Mouse (Mus musculus) stomach, embryonic 16.5 days (tissue): Measurements from ENCODE around the gene Alox12b. TPM values are rescaled to one million over a fixed set of nuclear protein-coding genes. Genes with fewer than 3 reads are reported as not detected.

Experiments used
- ATAC-seq: fragments of 200-750 bp; cut with Nextera tagmentation; 2 replicates; pipeline ENCODE4 v1.8.0; 2017; ENCODE audit warnings: moderate number of reproducible peaks, moderate TSS enrichment; ENCODE audit not compliant: insufficient read depth, low FRiP score
- H3K27ac ChIP-seq: fragments of 300-500 bp; sonication (generic); 2 replicates; pipeline ENCODE4 v1.5.1; 2014; ENCODE audit warnings: low read length
- H3K27me3 ChIP-seq: fragments of 300-500 bp; sonication (generic); 2 replicates; pipeline ENCODE4 v1.6.1; 2014; ENCODE audit warnings: low read length, control low read depth, mixed read lengths; ENCODE audit not compliant: control insufficient read depth, insufficient read depth
- H3K36me3 ChIP-seq: fragments of 300-500 bp; sonication (generic); 2 replicates; pipeline ENCODE4 v1.6.1; 2014; ENCODE audit warnings: low read length; ENCODE audit not compliant: control insufficient read depth, insufficient read depth
- H3K4me1 ChIP-seq: fragments of 300-500 bp; sonication (generic); 2 replicates; pipeline ENCODE4 v1.6.1; 2014; ENCODE audit warnings: low read length, control low read depth, mixed read lengths; ENCODE audit not compliant: control insufficient read depth, insufficient read depth
- H3K4me2 ChIP-seq: fragments of 300-500 bp; sonication (generic); 2 replicates; pipeline ENCODE4 v1.6.1; 2014; ENCODE audit warnings: low read depth, low read length, mixed read lengths
- H3K4me3 ChIP-seq: fragments of 300-500 bp; sonication (generic); replicated peaks from 2 replicates; pipeline ENCODE4 v1.5.1; 2014; ENCODE audit warnings: mild to moderate bottlenecking, low read length
- H3K9ac ChIP-seq: fragments of 300-500 bp; sonication (generic); 2 replicates; pipeline ENCODE4 v1.6.1; 2014; ENCODE audit warnings: low read length
- H3K9me3 ChIP-seq: fragments of 300-500 bp; sonication (generic); replicated peaks from 2 replicates; pipeline ENCODE4 v1.6.1; 2016; ENCODE audit warnings: low read length, control low read depth; ENCODE audit not compliant: control insufficient read depth
- WGBS: fragments of 180-500 bp; shearing (Covaris S2); extraction: QIAGEN DNeasy Blood & Tissue Kit; methylation state at CpG from one replicate; pipeline ENCODE4 v1.1.7; 2014; 5-methylcytosine and 5-hydroxymethylcytosine counted together
- polyA plus RNA-seq: library from polyadenylated mRNA; unstranded; fragments of >200 nt; fragmentation: Nextera tagmentation; extraction: Ambion mirVana; gene quantifications from 2 replicates; pipeline ENCODE4 v1.2.1, GENCODE M21; 2015

Gene Alox12b
- polyA plus RNA-seq, 1 experiment from 2014 or later, result 42.2 TPM

DNA sequence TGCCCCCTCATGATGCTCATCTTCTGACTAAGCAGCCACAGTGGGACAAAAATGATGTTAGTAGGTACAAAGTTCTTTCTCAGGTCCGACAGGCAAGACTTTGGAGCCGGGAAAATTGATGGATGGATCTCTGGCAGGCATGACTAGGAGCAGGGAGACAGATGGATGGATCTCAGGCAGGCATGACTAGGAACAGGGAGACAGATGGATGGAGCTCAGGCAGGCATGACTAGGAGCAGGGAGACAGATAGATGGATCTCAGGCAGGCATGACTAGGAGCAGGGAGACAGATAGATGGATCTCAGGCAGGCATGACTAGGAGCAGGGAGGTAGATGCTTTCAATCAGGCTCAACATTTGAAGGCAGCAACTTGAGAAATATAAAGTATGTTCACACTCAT, 54.6 kb downstream of the Alox12b start:
- H3K4me1 ChIP-seq, result no peaks in the 10 kb centered on the region
- H3K27me3 ChIP-seq, result no peaks in the 10 kb centered on the region
- H3K4me2 ChIP-seq, result no peak overlapping the region
- H3K9ac ChIP-seq, result no peak overlapping the region
- H3K9me3 ChIP-seq, result no peaks in the 10 kb centered on the region
- H3K4me3 ChIP-seq, result no peak overlapping the region
- H3K27ac ChIP-seq, result no peak overlapping the region
- H3K36me3 ChIP-seq, result no peaks in the 10 kb centered on the region
- ATAC-seq, result no peak
- 11% methylated on average over 2 of the region's 2 CpGs for WGBS

DNA sequence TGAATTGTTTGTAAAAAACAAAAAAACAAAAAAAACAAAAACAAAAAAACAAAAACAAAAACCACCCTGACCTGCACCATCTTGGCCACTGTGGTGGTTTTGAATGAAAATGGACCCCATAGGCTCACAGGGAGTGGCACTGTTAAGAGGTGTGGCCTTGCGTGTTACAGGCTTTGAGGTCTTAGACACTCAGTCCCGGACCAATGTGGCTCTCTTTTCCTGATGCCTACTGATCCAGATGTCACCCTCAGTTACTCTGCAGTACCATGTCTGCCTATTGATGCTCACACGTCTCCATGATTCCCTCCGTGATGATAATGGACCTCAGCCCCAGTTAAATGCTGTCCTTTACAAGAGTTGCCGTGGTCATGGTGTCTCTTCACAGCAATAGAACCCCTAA, 60.6 kb downstream of the Alox12b start:
- Histone ChIP-seq H3K4me3 (no peak overlapping the region), H3K4me1 (no peaks in the 10 kb centered on the region), H3K9ac (no peak overlapping the region), H3K9me3 (no peaks in the 10 kb centered on the region), H3K36me3 (no peaks in the 10 kb centered on the region), H3K27ac (no peak overlapping the region), H3K4me2 (no peak overlapping the region), H3K27me3 (no peaks in the 10 kb centered on the region)
- 82% methylated on average over 5 of the region's 5 CpGs for whole genome bisulfite sequencing
- ATAC-seq, result no peak

DNA sequence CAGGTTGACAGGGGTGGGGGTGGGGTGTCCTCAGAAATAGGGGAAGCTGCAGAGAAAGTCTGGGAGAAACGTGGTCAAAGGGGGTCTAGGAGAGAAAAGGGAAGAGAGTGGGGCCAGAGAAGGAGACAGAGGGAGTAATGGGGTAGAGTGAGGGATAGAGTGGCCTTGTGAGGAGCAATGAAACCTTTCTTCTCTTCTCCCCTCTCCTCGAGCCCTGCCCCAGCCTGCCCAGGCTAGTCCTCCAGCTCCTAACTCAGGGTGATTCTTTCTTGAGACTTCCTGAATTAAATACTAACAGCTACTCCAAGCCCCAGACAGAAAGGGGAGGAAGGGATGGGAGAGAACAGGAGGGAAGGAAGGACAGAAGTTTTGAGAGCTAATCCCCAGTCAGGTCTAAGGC, 61.9 kb downstream of the Alox12b start:
- Histone ChIP-seq H3K9me3 (no peaks in the 10 kb centered on the region), H3K27me3 (no peaks in the 10 kb centered on the region), H3K4me3 (no peak overlapping the region), H3K4me2 (no peak overlapping the region), H3K27ac (no peak overlapping the region), H3K4me1 (no peaks in the 10 kb centered on the region), H3K9ac (no peak overlapping the region), H3K36me3 (no peaks in the 10 kb centered on the region)
- 39% methylated on average over 2 of the region's 2 CpGs for WGBS
- no peak for ATAC-seq

Other genes with a start within 250 kb of the Alox12b start
- gene Odf4, start 229.9 kb upstream of the Alox12b start, polyA plus RNA-seq, result 0.30 TPM in 1 of 2 replicates, not detected in the other
- 9.6 and 10.3 TPM in 2 replicates for gene Arhgef15, start 199.5 kb upstream of the Alox12b start, polyA plus RNA-seq
- 5.2 and 6.3 TPM in 2 replicates for gene Slc25a35, start 188.9 kb upstream of the Alox12b start, polyA plus RNA-seq
- 46.7 and 57.6 TPM in 2 replicates for gene Rangrf, start 181.8 kb upstream of the Alox12b start, polyA plus RNA-seq
- gene Pfas, start 148.5 kb upstream of the Alox12b start, polyA plus RNA-seq, result 24.1 and 25.2 TPM in 2 replicates
- gene Ctc1, start 141.1 kb upstream of the Alox12b start, polyA plus RNA-seq, result 34.5 and 43.9 TPM in 2 replicates
- 120 and 134 TPM in 2 replicates for gene Aurkb, start 111.3 kb upstream of the Alox12b start, polyA plus RNA-seq
- gene Borcs6, start 97.3 kb upstream of the Alox12b start, polyA plus RNA-seq, result 7.2 and 7.8 TPM in 2 replicates
- 58.2 and 62.1 TPM in 2 replicates for gene Tmem107, start 86.2 kb upstream of the Alox12b start, polyA plus RNA-seq
- 79.9 and 88.5 TPM in 2 replicates for gene Vamp2, start 68.5 kb upstream of the Alox12b start, polyA plus RNA-seq
- gene Per1, start 61.8 kb upstream of the Alox12b start, polyA plus RNA-seq, result 21.8 and 22.3 TPM in 2 replicates
- 0.40 and 0.69 TPM in 2 replicates for gene Hes7, start 36.6 kb upstream of the Alox12b start, polyA plus RNA-seq
- gene 9130213A22Rik, start 34.4 kb upstream of the Alox12b start, polyA plus RNA-seq, result 0.27 and 0.61 TPM in 2 replicates
- gene Aloxe3, start 31.1 kb upstream of the Alox12b start, polyA plus RNA-seq, result 2.0 and 5.4 TPM in 2 replicates
- 0.35 and 0.42 TPM in 2 replicates for gene Alox8, start 40.9 kb downstream of the Alox12b start, polyA plus RNA-seq
- gene Gucy2e, start 80.0 kb downstream of the Alox12b start, polyA plus RNA-seq, result not detected in 2 replicates
- gene Cntrob, start 166.8 kb downstream of the Alox12b start, polyA plus RNA-seq, result 18.3 and 18.9 TPM in 2 replicates
- gene Trappc1, start 167.0 kb downstream of the Alox12b start, polyA plus RNA-seq, result 131 and 147 TPM in 2 replicates
- gene Kcnab3, start 169.3 kb downstream of the Alox12b start, polyA plus RNA-seq, result 0.65 and 0.79 TPM in 2 replicates
- 11.8 TPM in 2 replicates for gene Rnf227, start 183.5 kb downstream of the Alox12b start, polyA plus RNA-seq
- gene Chd3, start 212.4 kb downstream of the Alox12b start, polyA plus RNA-seq, result 48.5 and 55.4 TPM in 2 replicates
- gene Naa38, start 238.5 kb downstream of the Alox12b start, polyA plus RNA-seq, result 144 and 148 TPM in 2 replicates
- gene Cyb5d1, start 238.6 kb downstream of the Alox12b start, polyA plus RNA-seq, result 29.4 TPM in 2 replicates
- 26.4 and 28.7 TPM in 2 replicates for gene Tmem88, start 241.2 kb downstream of the Alox12b start, polyA plus RNA-seq